Mouse (Mus musculus): ENCODE results near the gene Zbp1. TPM values are rescaled to one million over a fixed set of nuclear protein-coding genes. Genes with fewer than 3 reads are reported as not detected.

Zbp1 gene
- polyA plus RNA-seq (2012; rRNA removed) = 58.6 and 63.7 TPM in 2 replicates

DNA sequence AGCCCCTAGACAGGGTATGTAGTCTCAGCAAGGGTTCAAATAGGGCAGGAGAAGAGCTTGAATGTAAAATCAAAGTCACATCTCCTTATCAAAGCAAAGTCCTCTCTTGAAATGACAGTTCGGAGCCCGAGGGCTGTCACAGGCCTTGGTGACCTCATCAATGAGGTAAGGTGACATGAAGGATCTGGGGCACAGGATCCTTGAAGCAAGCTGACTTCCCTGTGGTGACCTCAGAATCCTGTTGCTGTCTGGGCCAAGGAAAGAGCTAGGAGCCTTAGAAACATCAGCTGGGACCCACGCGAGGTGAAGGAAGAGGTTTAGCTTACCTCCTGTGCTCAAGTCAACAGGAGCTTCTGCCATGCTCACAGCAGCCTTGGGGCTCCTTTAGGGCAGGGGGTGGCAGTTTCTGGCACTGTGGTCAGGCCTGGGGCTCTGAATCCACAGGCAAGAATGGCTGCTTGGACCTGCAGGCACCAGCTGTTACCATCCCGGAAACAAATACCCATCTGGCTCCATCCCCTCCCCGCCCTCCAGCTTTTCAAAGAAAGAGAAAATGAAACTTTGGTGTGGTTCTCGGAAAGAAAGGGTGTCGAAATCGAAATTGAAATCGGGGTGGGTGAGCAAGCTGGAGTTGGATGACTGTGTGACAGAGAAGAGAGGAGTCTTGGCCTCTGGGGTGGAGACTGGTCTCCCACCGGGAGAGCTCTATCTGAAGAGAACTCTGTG is at the start of gene Zbp1:
Gene Zbp1, minus strand, starts transcription at position 508 of the 726 bp plus-strand sequence.
- Histone ChIP-seq H3K27ac (ENCODE audit: control insufficient read depth, insufficient read depth, low read length) (peak within 1 kb of the TSS; percentile 94), H3K4me3 (ENCODE audit: control insufficient read depth, insufficient read depth, low read length) (peak within 1 kb of the TSS; percentile 69), H3K27me3 (ENCODE audit: control insufficient read depth, insufficient read depth, low read length) (no peaks in the 10 kb centered on the region), H3K36me3 (ENCODE audit: control insufficient read depth, insufficient read depth, low read length) (no peaks in the 10 kb centered on the region; the same call in 1 of the 2 replicates), H3K4me1 (replicated peaks; ENCODE audit: control insufficient read depth, insufficient read depth, low read length) (peaks cover 35% of the 10 kb centered on the region)
- WGBS = 9% methylated on average over 11 of the region's 11 CpGs
- peak; percentile 71 for DNase-seq
- no peak for TF ChIP-seq CTCF (IDR thresholded peaks at IDR 0.05; ENCODE audit: borderline replicate concordance, control insufficient read depth, extremely low read depth, insufficient read depth, low read length, poor library complexity)
- TF ChIP-seq POLR2A (IDR thresholded peaks at IDR 0.05; ENCODE audit: control insufficient read depth, extremely low read depth, insufficient read depth, low read length, poor library complexity) = no peak

DNA sequence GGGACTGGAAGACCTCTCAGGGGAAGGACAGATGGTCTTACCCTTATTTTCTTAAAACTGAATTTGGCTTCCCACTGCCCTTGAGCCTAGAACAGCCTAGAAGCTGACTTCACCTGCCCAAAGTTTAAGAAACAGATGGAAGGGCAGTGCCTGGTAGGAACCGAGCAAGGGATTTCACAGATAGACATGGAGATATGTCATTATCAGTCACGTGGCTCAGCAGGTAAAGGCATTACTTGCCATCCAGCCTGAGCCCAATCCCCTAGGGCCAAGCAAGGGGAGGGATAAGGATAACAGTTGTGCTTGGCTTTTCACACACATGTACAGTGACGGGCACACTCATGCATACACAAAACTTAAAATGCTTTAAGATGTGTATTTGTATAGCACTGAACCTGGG is 48.8 kb upstream of the Zbp1 start:
- no peak for TF ChIP-seq POLR2A (IDR thresholded peaks at IDR 0.05; ENCODE audit: control insufficient read depth, extremely low read depth, insufficient read depth, low read length, poor library complexity)
- no peak for TF ChIP-seq CTCF (IDR thresholded peaks at IDR 0.05; ENCODE audit: borderline replicate concordance, control insufficient read depth, extremely low read depth, insufficient read depth, low read length, poor library complexity)
- no peak overlapping the region for H3K4me3 ChIP-seq (ENCODE audit: control insufficient read depth, insufficient read depth, low read length)
- DNase-seq = no peak
- H3K27ac ChIP-seq (ENCODE audit: control insufficient read depth, insufficient read depth, low read length) = no peak overlapping the region
- WGBS = 91% methylated on average over 3 of the region's 3 CpGs
- peaks cover 83% of the 10 kb centered on the region for H3K4me1 ChIP-seq (replicated peaks; ENCODE audit: control insufficient read depth, insufficient read depth, low read length)
- no peaks in the 10 kb centered on the region for H3K27me3 ChIP-seq (ENCODE audit: control insufficient read depth, insufficient read depth, low read length)
- H3K36me3 ChIP-seq (ENCODE audit: control insufficient read depth, insufficient read depth, low read length) = no peaks in the 10 kb centered on the region

DNA sequence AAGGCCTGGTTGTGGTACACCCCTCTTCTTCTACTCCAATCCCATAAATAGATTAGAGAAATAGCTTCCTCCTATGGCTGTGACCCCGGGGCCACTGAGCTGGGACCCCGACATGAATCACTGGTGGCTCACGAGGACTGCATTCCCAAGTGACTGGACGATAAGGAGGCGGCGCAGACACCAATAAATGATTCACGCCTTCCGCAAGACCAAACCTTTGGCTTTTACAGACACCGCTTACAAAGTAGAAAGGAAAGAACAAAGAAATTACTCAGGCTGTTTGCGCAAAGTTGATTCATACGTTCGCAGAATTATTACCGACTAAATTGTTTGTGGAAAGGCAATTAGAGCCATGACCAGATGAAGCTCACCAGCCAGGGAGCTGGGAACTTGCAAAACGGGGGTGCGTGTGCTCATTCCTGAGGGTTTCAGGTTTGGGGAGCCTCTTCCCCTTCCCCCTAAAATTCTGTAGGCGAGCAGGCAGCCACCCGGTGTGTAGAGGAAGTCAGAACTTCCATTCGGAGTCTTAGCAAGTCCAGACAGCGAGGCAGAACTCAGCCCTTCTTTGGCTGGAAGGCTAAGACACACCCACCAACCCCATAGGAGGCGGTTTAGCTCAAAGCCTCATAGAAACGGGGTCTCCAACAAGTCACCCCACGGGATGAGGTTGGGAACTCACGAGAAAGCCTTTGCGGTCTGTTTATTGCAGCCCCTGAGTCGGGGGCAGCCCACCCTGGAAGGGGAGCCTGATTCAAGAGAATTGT is 47.8 kb upstream of the Zbp1 start:
- no peak for TF ChIP-seq POLR2A (IDR thresholded peaks at IDR 0.05; ENCODE audit: control insufficient read depth, extremely low read depth, insufficient read depth, low read length, poor library complexity)
- no peak for TF ChIP-seq CTCF (IDR thresholded peaks at IDR 0.05; ENCODE audit: borderline replicate concordance, control insufficient read depth, extremely low read depth, insufficient read depth, low read length, poor library complexity)
- H3K36me3 ChIP-seq (ENCODE audit: control insufficient read depth, insufficient read depth, low read length) = no peaks in the 10 kb centered on the region
- peaks cover 75% of the 10 kb centered on the region for H3K4me1 ChIP-seq (replicated peaks; ENCODE audit: control insufficient read depth, insufficient read depth, low read length)
- no peak overlapping the region for H3K4me3 ChIP-seq (ENCODE audit: control insufficient read depth, insufficient read depth, low read length)
- DNase-seq = no peak
- 85% methylated on average over 25 of the region's 25 CpGs for WGBS
- no peak overlapping the region for H3K27ac ChIP-seq (ENCODE audit: control insufficient read depth, insufficient read depth, low read length)
- no peaks in the 10 kb centered on the region for H3K27me3 ChIP-seq (ENCODE audit: control insufficient read depth, insufficient read depth, low read length)

DNA sequence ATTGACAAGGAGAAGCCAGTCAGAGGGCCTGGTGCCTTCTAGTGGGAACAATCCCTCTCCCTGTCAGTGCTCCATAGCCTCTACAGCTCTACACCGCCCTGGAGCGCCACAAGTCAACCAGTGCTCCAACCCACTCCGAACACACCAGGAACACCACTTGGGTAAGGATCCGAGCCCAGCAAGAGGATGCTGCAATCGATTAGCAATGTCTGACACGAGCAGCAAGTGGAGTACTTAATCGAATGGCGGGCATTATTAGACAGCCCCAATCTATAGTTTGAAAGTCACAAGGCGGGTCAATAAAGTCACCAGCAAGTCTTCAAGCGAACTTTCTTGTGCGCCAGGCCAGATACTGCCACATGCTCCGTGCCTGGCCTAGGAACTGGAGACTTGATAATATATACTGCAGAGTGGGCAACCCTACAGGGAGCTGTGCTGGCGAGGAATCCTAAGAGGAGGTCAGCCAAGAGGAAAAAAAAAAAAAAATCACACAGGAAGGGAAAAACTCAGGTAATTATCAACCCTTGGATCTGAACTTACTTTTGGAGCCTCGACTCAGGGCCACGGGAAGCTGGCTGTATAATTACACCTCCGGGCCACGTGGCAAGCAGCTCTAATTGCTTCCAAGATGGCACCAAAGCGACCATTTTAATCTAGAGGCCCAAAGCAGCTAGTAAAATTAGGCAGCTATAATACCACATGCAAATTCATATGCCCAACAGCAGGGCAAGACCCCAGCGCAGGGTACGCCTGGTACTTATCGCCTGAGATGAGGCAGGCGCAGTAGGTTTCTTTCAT is 46.9 kb upstream of the Zbp1 start:
- Histone ChIP-seq H3K36me3 (ENCODE audit: control insufficient read depth, insufficient read depth, low read length) (no peaks in the 10 kb centered on the region), H3K4me3 (ENCODE audit: control insufficient read depth, insufficient read depth, low read length) (no peak overlapping the region), H3K27ac (ENCODE audit: control insufficient read depth, insufficient read depth, low read length) (no peak overlapping the region), H3K27me3 (ENCODE audit: control insufficient read depth, insufficient read depth, low read length) (no peaks in the 10 kb centered on the region), H3K4me1 (replicated peaks; ENCODE audit: control insufficient read depth, insufficient read depth, low read length) (peaks cover 69% of the 10 kb centered on the region)
- TF ChIP-seq POLR2A (IDR thresholded peaks at IDR 0.05; ENCODE audit: control insufficient read depth, extremely low read depth, insufficient read depth, low read length, poor library complexity) = no peak
- TF ChIP-seq CTCF (IDR thresholded peaks at IDR 0.05; ENCODE audit: borderline replicate concordance, control insufficient read depth, extremely low read depth, insufficient read depth, low read length, poor library complexity) = no peak
- DNase-seq = no peak
- 96% methylated on average over 22 of the region's 22 CpGs for WGBS

DNA sequence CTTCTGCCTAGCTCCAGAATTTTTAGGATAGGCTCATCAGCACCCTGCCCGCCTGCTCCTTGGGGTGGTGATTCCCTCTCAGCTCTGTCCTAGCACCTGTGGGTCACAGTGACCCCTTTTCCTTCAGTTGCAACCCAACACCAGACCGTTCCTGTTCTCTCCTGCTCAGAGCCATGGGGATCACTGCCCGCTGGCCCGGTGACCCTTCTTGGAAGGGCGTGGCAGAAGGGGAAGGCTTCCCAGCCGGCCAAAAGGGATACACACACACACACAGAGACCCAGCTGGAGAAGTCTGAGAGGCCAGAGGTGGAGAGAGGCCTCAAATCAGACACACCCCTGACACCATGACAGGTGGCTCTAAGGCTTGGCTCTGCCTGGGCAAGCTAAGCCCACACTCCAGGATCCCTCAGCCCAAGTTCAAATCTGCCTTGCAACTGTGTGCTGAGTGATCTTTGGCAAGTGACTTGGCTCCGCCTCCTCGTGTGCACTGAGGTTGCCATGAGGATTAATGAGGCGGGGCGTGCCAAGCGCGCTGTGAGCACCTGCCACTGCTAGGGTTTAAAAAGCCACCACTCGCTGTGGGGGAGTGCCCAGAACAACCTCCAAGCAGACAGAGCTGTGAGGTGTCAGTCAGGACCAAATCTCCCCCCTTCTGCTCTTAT is 45.9 kb upstream of the Zbp1 start:
- Histone ChIP-seq H3K4me1 (replicated peaks; ENCODE audit: control insufficient read depth, insufficient read depth, low read length) (peaks cover 64% of the 10 kb centered on the region), H3K36me3 (ENCODE audit: control insufficient read depth, insufficient read depth, low read length) (no peaks in the 10 kb centered on the region), H3K4me3 (ENCODE audit: control insufficient read depth, insufficient read depth, low read length) (no peak overlapping the region), H3K27ac (ENCODE audit: control insufficient read depth, insufficient read depth, low read length) (no peak overlapping the region), H3K27me3 (ENCODE audit: control insufficient read depth, insufficient read depth, low read length) (no peaks in the 10 kb centered on the region)
- peak; percentile 72 for DNase-seq
- 34% methylated on average over 13 of the region's 13 CpGs for WGBS
- TF ChIP-seq POLR2A (IDR thresholded peaks at IDR 0.05; ENCODE audit: control insufficient read depth, extremely low read depth, insufficient read depth, low read length, poor library complexity) (no peak), CTCF (IDR thresholded peaks at IDR 0.05; ENCODE audit: borderline replicate concordance, control insufficient read depth, extremely low read depth, insufficient read depth, low read length, poor library complexity) (no peak)
